12 mouse cellular contexts compared by ENCODE assay signal in genomic region chr3:34643067-34643466, GRCm38 (mm10). TPM values are rescaled to one million over a fixed set of nuclear protein-coding genes. Genes with fewer than 3 reads are reported as not detected.
DNase-seq lines count a peak whose midpoint lies in the region; ATAC-seq and TF ChIP-seq lines count a peak whose summit lies in the region.
"Had no signal": no experiment of that assay in that cellular context is flagged by ENCODE, and none has a peak within 500 bp of the region (broad histone marks: within the 10 kb centered on the region; RNA-seq: fewer than 3 reads in every experiment).

No protein-coding gene starts in this region.

- H3K4me1 ChIP-seq in forebrain, embryonic 16.5 days (replicated peaks; ENCODE audit: control insufficient read depth, insufficient read depth, low read length), result peaks cover 55% of the 10 kb centered on the region
- peaks cover 75% of the 10 kb centered on the region for H3K4me1 ChIP-seq in midbrain, embryonic 12.5 days
- H3K4me1 ChIP-seq in olfactory bulb, adult 2 months (ENCODE audit: control insufficient read depth, insufficient read depth, low read length), result peaks cover 23% of the 10 kb centered on the region

- 6% methylated on average over 5 of the region's 5 CpGs for WGBS in forebrain, embryonic 16.5 days
- WGBS in midbrain, embryonic 12.5 days, result 12% methylated on average over 5 of the region's 5 CpGs
- 16% methylated on average over 5 of the region's 5 CpGs for WGBS in olfactory bulb, adult 2 months

- peak overlapping the region; percentile 69 for H3K27ac ChIP-seq in left cerebral cortex, adult 2 months
- H3K27ac ChIP-seq in forebrain, embryonic 16.5 days (ENCODE audit: low read length), result peak overlapping the region; percentile 73
- peak overlapping the region; percentile 71; the same call in 1 of the 2 replicates for H3K27ac ChIP-seq in midbrain, embryonic 12.5 days (replicated peaks)
- peak overlapping the region; percentile 98 for H3K27ac ChIP-seq in olfactory bulb, adult 2 months (ENCODE audit: insufficient read depth, low read depth, low read length)

- intact Hi-C loops in left cerebral cortex, adult 2 months (cut with DNase I), result loop anchor here (10.0 kb wide), 2 partner anchors 538 to 762 kb away; no protein-coding TSS in a partner anchor
- intact Hi-C loops in left cerebral cortex, postnatal 10 days (cut with DNase I), result loop anchor here (2.0 to 10.0 kb wide), 6 partner anchors 198 to 692 kb away; no protein-coding TSS in a partner anchor
- intact Hi-C loops in gastrocnemius, postnatal 14 days (cut with DNase I; ENCODE audit: low total_unique reads), result no loop called here

- H3K4me3 ChIP-seq in left cerebral cortex, adult 2 months, result peak overlapping the region; percentile 37; the same call in 1 of the 2 replicates
- peak overlapping the region; percentile 44; the same call in 1 of the 2 replicates for H3K4me3 ChIP-seq in forebrain, embryonic 16.5 days (replicated peaks; ENCODE audit: low read length)
- no peak overlapping the region for H3K4me3 ChIP-seq in midbrain, embryonic 12.5 days
- peak overlapping the region; percentile 3; the same call in 1 of the 2 replicates for H3K4me3 ChIP-seq in olfactory bulb, adult 2 months (ENCODE audit: insufficient read depth, low read depth, low read length)

- no peak for ATAC-seq in forebrain, embryonic 16.5 days
- ATAC-seq in midbrain, embryonic 12.5 days (ENCODE audit: low FRiP score, low read depth), result no peak
- ATAC-seq: lung, postnatal 0 days had no signal

- H3K4me2 ChIP-seq in forebrain, embryonic 16.5 days (ENCODE audit: low read length), result peak overlapping the region; percentile 65
- peak overlapping the region; percentile 77 for H3K4me2 ChIP-seq in midbrain, embryonic 12.5 days (replicated peaks)

- no peaks in the 10 kb centered on the region for H3K9me3 ChIP-seq in forebrain, embryonic 16.5 days (ENCODE audit: control insufficient read depth, low read length)
- H3K9me3 ChIP-seq in midbrain, embryonic 12.5 days, result no peaks in the 10 kb centered on the region

- no peaks in the 10 kb centered on the region for H3K36me3 ChIP-seq in forebrain, embryonic 16.5 days (ENCODE audit: control insufficient read depth, insufficient read depth)
- no peaks in the 10 kb centered on the region for H3K36me3 ChIP-seq in midbrain, embryonic 12.5 days

- no peak for TF ChIP-seq CTCF in left cerebral cortex, adult 2 months (IDR thresholded peaks at IDR 0.05)
- TF ChIP-seq CTCF in olfactory bulb, adult 2 months (IDR thresholded peaks at IDR 0.05; ENCODE audit: insufficient read depth, low read depth, low read length), result no peak

- H3K27me3 ChIP-seq in forebrain, embryonic 16.5 days (replicated peaks; ENCODE audit: control insufficient read depth, insufficient read depth, low read length), result peaks cover 7% of the 10 kb centered on the region; the same call in 1 of the 2 replicates
- peaks cover 25% of the 10 kb centered on the region; the same call in 1 of the 2 replicates for H3K27me3 ChIP-seq in midbrain, embryonic 12.5 days

- no peak for DNase-seq in left cerebral cortex, adult 2 months (ENCODE audit: extremely low spot score in 1 of 2, low spot score in 2 of 2)
- DNase-seq in left cerebral cortex, postnatal 10 days (ENCODE audit: extremely low spot score in 1 of 2, low spot score in 2 of 2), result no peak
- no peak for DNase-seq in gastrocnemius, postnatal 14 days
- DNase-seq in right cerebral cortex, adult 18-20 months, result no peak
- DNase-seq in thymus, postnatal 25 days, result no peak
- DNase-seq: gastrocnemius, postnatal 25 days had no signal

- H3K9ac ChIP-seq in forebrain, embryonic 16.5 days (replicated peaks; ENCODE audit: low read depth, low read length), result peak overlapping the region; percentile 40
- H3K9ac ChIP-seq in midbrain, embryonic 12.5 days (replicated peaks), result peak overlapping the region; percentile 68

- no peak for TF ChIP-seq POLR2A in olfactory bulb, adult 2 months (IDR thresholded peaks at IDR 0.05; ENCODE audit: insufficient read depth, low read depth, low read length)

RNA-seq across cellular contexts. Expression of gene Sox2, which starts 7.1 kb away (rescaled TPM):
- 10 to 100 TPM; 37.8 to 38.2 TPM for total RNA-seq in left cerebral cortex, adult 2 months (2021)
- 10 to 100 TPM; 32.0 to 39.7 TPM for total RNA-seq in left cerebral cortex, postnatal 10 days (2021)
- polyA plus RNA-seq in forebrain, embryonic 16.5 days (2015; fragmentation: Nextera tagmentation; extraction: Ambion mirVana), result 20.8 and 24.0 TPM in 2 replicates
- polyA plus RNA-seq in midbrain, embryonic 12.5 days (2016; fragmentation: Nextera tagmentation; extraction: Ambion mirVana), result 49.5 and 61.1 TPM in 2 replicates
- polyA plus RNA-seq in olfactory bulb, adult 2 months (2012; ENCODE audit: insufficient read depth, insufficient read length, low replicate concordance, missing spikeins), result not detected in 2 replicates
- total RNA-seq in gastrocnemius, postnatal 14 days (2021), result under 1 TPM in 1 of 2 experiments, not detected in 1; 0.39 TPM
- total RNA-seq: gastrocnemius, postnatal 25 days; monocyte, adult 5-6 weeks had no signal
- polyA plus RNA-seq: heart, postnatal 0 days had no signal

Comparison
In these comparisons a context has a peak if more than half of its experiments do, and no peak if none do; other contexts are left out.
1. RNA of gene Sox2, which starts 7.1 kb away (total RNA-seq): 32.0 to 39.7 TPM in left cerebral cortex, postnatal 10 days and 37.8 to 38.2 TPM in left cerebral cortex, adult 2 months; 0.39 TPM in gastrocnemius, postnatal 14 days; every median in the first group is over 10 times any median in the second.
2. Peak in every context shown above with its lines, with median percentiles within 50 percentile points of each other: H3K27ac ChIP-seq.